Mouse (Mus musculus): ENCODE results near the gene Tmem9b.

GRCm38 (mm10) chr7:109694576-109695338 is 57.9 kb downstream of the Tmem9b start:
- TF ChIP-seq CTCF (IDR thresholded peaks at IDR 0.05; ENCODE audit: borderline replicate concordance, control insufficient read depth, extremely low read depth, insufficient read depth, low read length, poor library complexity): no peak
- TF ChIP-seq POLR2A (IDR thresholded peaks at IDR 0.05; ENCODE audit: control insufficient read depth, extremely low read depth, insufficient read depth, low read length, poor library complexity): no peak

All from thymus, adult 2 months (tissue).